Mouse (Mus musculus): ENCODE measurements around the gene Jam2. TPM values are rescaled to one million over a fixed set of nuclear protein-coding genes. Genes with fewer than 3 reads are reported as not detected.

Jam2 gene
- polyA plus RNA-seq, 1 experiment from 2014 or later: 8.1 TPM

- H3K36me3 ChIP-seq (ENCODE audit: control insufficient read depth, insufficient read depth, low read length): no peaks in the 10 kb centered on the region
- H3K9me3 ChIP-seq (replicated peaks; ENCODE audit: control insufficient read depth, low read length): no peaks in the 10 kb centered on the region
- no peak overlapping the region for H3K27ac ChIP-seq (ENCODE audit: low read depth, low read length)
- WGBS (ENCODE audit: insufficient replicate concordance): 75% methylated on average over 8 of the region's 8 CpGs
- no peaks in the 10 kb centered on the region for H3K27me3 ChIP-seq (ENCODE audit: control insufficient read depth, insufficient read depth, low read length)
- no peak for ATAC-seq (replicated peaks; ENCODE audit: insufficient number of reproducible peaks, low FRiP score, low TSS enrichment)
- H3K4me3 ChIP-seq (ENCODE audit: low read depth, low read length): no peak overlapping the region
- no peak overlapping the region for H3K9ac ChIP-seq (ENCODE audit: low read depth, low read length)
- no peaks in the 10 kb centered on the region for H3K4me1 ChIP-seq (ENCODE audit: control insufficient read depth, insufficient read depth, low read length)
- no peak overlapping the region for H3K4me2 ChIP-seq
Observed at GRCm38 (mm10) chr16:84814511-84814910, 40.6 kb downstream of the Jam2 start.

DNA sequence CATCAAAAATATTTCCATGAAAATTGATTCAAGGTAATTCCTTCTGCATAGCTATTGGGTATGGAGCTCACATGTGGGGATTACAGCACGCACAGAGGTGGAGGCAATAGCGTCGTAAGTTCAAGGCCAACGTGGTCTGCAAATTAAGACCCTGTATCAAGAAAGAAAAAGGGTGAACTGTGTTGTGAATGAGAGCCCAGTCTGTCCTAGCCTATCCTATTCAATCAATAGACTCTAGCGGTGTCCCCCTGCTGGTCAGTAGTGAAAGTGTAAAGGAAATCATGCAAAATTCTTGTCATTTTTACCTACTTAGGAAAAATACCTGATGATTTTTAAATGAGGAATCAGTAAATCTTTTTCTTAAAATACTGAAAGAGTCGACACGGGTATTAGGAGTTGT, 43.5 kb downstream of the Jam2 start:
- no peak overlapping the region for H3K4me3 ChIP-seq (ENCODE audit: low read depth, low read length)
- no peaks in the 10 kb centered on the region for H3K4me1 ChIP-seq (ENCODE audit: control insufficient read depth, insufficient read depth, low read length)
- no peak overlapping the region for H3K27ac ChIP-seq (ENCODE audit: low read depth, low read length)
- 34% methylated on average over 7 of the region's 7 CpGs for WGBS (ENCODE audit: insufficient replicate concordance)
- H3K9ac ChIP-seq (ENCODE audit: low read depth, low read length): no peak overlapping the region
- no peaks in the 10 kb centered on the region for H3K9me3 ChIP-seq (replicated peaks; ENCODE audit: control insufficient read depth, low read length)
- H3K36me3 ChIP-seq (ENCODE audit: control insufficient read depth, insufficient read depth, low read length): no peaks in the 10 kb centered on the region
- ATAC-seq (replicated peaks; ENCODE audit: insufficient number of reproducible peaks, low FRiP score, low TSS enrichment): no peak
- H3K27me3 ChIP-seq (ENCODE audit: control insufficient read depth, insufficient read depth, low read length): no peaks in the 10 kb centered on the region
- no peak overlapping the region for H3K4me2 ChIP-seq

GRCm38 (mm10) chr16:84825009-84825408, 51.1 kb downstream of the Jam2 start:
- Histone ChIP-seq H3K4me1 (ENCODE audit: control insufficient read depth, insufficient read depth, low read length) (no peaks in the 10 kb centered on the region), H3K9ac (ENCODE audit: low read depth, low read length) (no peak overlapping the region), H3K36me3 (ENCODE audit: control insufficient read depth, insufficient read depth, low read length) (peaks cover 34% of the 10 kb centered on the region), H3K4me2 (no peak overlapping the region), H3K4me3 (ENCODE audit: low read depth, low read length) (no peak overlapping the region), H3K9me3 (replicated peaks; ENCODE audit: control insufficient read depth, low read length) (no peaks in the 10 kb centered on the region), H3K27ac (ENCODE audit: low read depth, low read length) (no peak overlapping the region), H3K27me3 (ENCODE audit: control insufficient read depth, insufficient read depth, low read length) (no peaks in the 10 kb centered on the region)
- 85% methylated on average over 6 of the region's 6 CpGs for WGBS (ENCODE audit: insufficient replicate concordance)
- no peak for ATAC-seq (replicated peaks; ENCODE audit: insufficient number of reproducible peaks, low FRiP score, low TSS enrichment)

DNA sequence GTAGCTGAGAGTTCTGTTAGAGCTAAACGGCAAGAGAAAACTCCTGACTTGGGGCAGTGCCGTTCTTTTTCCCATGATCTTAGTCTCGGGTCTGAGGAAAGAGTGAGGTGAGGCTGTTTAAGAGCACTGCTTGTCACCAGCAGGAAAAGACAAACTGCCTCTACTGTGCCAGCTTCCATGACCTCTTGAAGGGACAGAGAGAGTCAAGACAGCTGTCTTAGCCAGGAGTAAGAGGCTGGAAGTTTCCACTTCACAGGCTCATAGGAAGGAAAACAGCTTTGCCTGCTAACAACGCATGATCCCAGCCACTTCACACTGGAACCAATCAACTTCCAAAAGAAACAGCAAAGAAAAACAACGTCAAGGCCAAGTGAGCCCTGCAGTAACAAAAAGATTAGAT, 57.8 kb downstream of the Jam2 start:
- Histone ChIP-seq H3K9ac (ENCODE audit: low read depth, low read length) (no peak overlapping the region), H3K27me3 (ENCODE audit: control insufficient read depth, insufficient read depth, low read length) (no peaks in the 10 kb centered on the region), H3K36me3 (ENCODE audit: control insufficient read depth, insufficient read depth, low read length) (peaks cover 20% of the 10 kb centered on the region), H3K4me3 (ENCODE audit: low read depth, low read length) (no peak overlapping the region), H3K4me2 (no peak overlapping the region), H3K9me3 (replicated peaks; ENCODE audit: control insufficient read depth, low read length) (no peaks in the 10 kb centered on the region), H3K4me1 (ENCODE audit: control insufficient read depth, insufficient read depth, low read length) (peaks cover 11% of the 10 kb centered on the region; the same call in 1 of the 2 replicates), H3K27ac (ENCODE audit: low read depth, low read length) (no peak overlapping the region)
- ATAC-seq (replicated peaks; ENCODE audit: insufficient number of reproducible peaks, low FRiP score, low TSS enrichment): no peak
- 86% methylated on average over 5 of the region's 5 CpGs for WGBS (ENCODE audit: insufficient replicate concordance)

GRCm38 (mm10) chr16:84832736-84833135, 58.8 kb downstream of the Jam2 start:
- Histone ChIP-seq H3K27ac (ENCODE audit: low read depth, low read length) (no peak overlapping the region), H3K9ac (ENCODE audit: low read depth, low read length) (no peak overlapping the region), H3K36me3 (ENCODE audit: control insufficient read depth, insufficient read depth, low read length) (peaks cover 17% of the 10 kb centered on the region), H3K27me3 (ENCODE audit: control insufficient read depth, insufficient read depth, low read length) (no peaks in the 10 kb centered on the region), H3K4me2 (no peak overlapping the region), H3K9me3 (replicated peaks; ENCODE audit: control insufficient read depth, low read length) (no peaks in the 10 kb centered on the region), H3K4me3 (ENCODE audit: low read depth, low read length) (no peak overlapping the region), H3K4me1 (ENCODE audit: control insufficient read depth, insufficient read depth, low read length) (peaks cover 15% of the 10 kb centered on the region; the same call in 1 of the 2 replicates)
- no peak for ATAC-seq (replicated peaks; ENCODE audit: insufficient number of reproducible peaks, low FRiP score, low TSS enrichment)
- 94% methylated on average over 5 of the region's 5 CpGs for WGBS (ENCODE audit: insufficient replicate concordance)

DNA sequence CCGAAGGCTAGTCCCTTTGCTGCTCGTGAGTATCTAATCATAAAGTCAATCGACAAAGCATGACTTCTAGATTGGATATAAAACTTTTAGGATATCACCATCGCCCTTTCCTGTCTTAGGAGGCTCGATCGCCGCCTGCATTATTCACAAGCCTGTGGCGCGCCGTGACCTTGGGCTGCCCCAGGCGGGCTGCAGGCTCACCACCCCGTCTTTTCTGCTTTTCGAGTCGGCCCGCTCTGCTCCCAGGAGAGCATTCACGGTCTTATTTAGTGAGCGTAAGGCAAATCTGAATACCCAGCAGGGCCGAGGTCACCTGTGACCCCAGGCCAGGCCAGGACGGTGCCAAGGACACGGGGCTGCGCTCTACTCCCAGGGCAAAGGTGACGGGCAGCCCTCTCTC, 60.4 kb downstream of the Jam2 start:
- Histone ChIP-seq H3K4me1 (ENCODE audit: control insufficient read depth, insufficient read depth, low read length) (peaks cover 15% of the 10 kb centered on the region; the same call in 1 of the 2 replicates), H3K4me3 (ENCODE audit: low read depth, low read length) (peak overlapping the region; percentile 97), H3K36me3 (ENCODE audit: control insufficient read depth, insufficient read depth, low read length) (peaks cover 10% of the 10 kb centered on the region; the same call in 1 of the 2 replicates), H3K27me3 (ENCODE audit: control insufficient read depth, insufficient read depth, low read length) (no peaks in the 10 kb centered on the region), H3K9me3 (replicated peaks; ENCODE audit: control insufficient read depth, low read length) (no peaks in the 10 kb centered on the region), H3K27ac (ENCODE audit: low read depth, low read length) (peak overlapping the region; percentile 99), H3K9ac (ENCODE audit: low read depth, low read length) (peak overlapping the region; percentile 99), H3K4me2 (peak overlapping the region; percentile 81)
- ATAC-seq (replicated peaks; ENCODE audit: insufficient number of reproducible peaks, low FRiP score, low TSS enrichment): no peak; the same call in 1 of the 2 replicates
- under 1% methylated on average over 22 of the region's 22 CpGs for WGBS (ENCODE audit: insufficient replicate concordance)

DNA sequence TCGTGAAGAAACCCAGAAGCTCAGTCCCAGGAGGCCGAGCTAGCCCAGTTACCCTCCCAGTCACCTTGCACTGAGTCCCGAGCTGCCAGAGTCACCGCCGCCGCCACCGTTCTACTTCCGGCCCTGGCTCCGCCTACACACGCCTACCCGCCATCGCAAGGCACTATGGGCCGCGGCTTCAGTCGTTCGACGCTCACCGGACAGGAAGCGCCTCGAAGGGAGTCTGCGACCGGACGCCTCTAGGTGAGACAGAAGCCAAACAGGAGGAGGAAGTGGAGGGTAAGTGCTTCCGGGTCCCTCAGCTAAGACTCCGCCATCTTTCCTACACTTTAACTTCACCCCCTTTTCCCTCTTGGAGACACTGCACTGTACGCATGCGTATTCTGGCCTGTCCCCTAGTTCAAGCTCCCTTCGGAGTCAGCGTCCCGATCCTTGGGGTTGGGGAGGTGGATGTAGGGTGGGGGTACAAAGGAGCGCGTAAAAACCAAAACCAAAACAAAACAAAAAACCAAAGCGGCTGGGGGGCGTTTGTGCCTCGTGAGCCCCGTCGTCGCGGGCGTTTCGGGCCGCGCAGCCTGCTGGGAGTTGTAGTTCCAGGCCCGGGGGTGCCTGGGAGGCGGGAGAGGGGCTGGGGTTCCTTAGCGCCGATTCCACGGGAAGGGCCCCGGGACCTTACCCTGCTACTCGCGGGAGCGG, 61.0 kb downstream of the Jam2 start, which contains the start of gene Gabpa:
TSS of gene Gabpa (plus strand) at position 181 of the 696 bp plus-strand sequence.
- WGBS (ENCODE audit: insufficient replicate concordance): under 1% methylated on average over 48 of the region's 52 CpGs
- Histone ChIP-seq H3K4me2 (peak within 1 kb of the TSS; percentile 81), H3K36me3 (ENCODE audit: control insufficient read depth, insufficient read depth, low read length) (peaks cover 8% of the 10 kb centered on the region), H3K27me3 (ENCODE audit: control insufficient read depth, insufficient read depth, low read length) (no peaks in the 10 kb centered on the region), H3K9me3 (replicated peaks; ENCODE audit: control insufficient read depth, low read length) (no peaks in the 10 kb centered on the region), H3K4me3 (ENCODE audit: low read depth, low read length) (peak within 1 kb of the TSS; percentile 97), H3K4me1 (ENCODE audit: control insufficient read depth, insufficient read depth, low read length) (peaks cover 15% of the 10 kb centered on the region; the same call in 1 of the 2 replicates), H3K27ac (ENCODE audit: low read depth, low read length) (peak within 1 kb of the TSS; percentile 99), H3K9ac (ENCODE audit: low read depth, low read length) (peak within 1 kb of the TSS; percentile 99)
- ATAC-seq (replicated peaks; ENCODE audit: insufficient number of reproducible peaks, low FRiP score, low TSS enrichment): peak; percentile 91

DNA sequence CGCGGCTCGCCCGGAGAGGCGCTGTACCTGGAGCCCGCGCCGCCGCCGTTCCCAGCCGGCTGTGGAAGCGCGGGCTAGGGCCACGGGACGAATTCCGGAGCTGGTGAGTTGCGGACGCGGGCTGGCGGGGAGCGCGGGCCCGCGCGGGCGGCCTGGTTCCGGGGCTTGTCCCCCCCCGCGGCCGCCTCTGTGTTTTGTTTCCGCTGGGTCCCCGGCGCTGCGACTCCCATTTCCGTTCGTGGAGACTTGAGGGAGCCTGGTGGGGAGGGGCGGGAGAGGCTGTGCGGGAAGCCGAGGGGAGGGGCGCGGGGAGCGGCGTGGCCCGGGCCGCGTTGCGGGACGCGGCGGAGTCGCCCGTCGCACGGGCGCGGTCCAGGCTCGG, 61.5 kb downstream of the Jam2 start, which contains the start of gene Atp5j:
TSS of gene Atp5j (minus strand) at position 185 of the 382 bp plus-strand sequence.
- Histone ChIP-seq H3K4me3 (ENCODE audit: low read depth, low read length) (peak within 1 kb of the TSS; percentile 97), H3K27ac (ENCODE audit: low read depth, low read length) (peak within 1 kb of the TSS; percentile 99), H3K9ac (ENCODE audit: low read depth, low read length) (peak within 1 kb of the TSS; percentile 99), H3K9me3 (replicated peaks; ENCODE audit: control insufficient read depth, low read length) (no peaks in the 10 kb centered on the region), H3K36me3 (ENCODE audit: control insufficient read depth, insufficient read depth, low read length) (peaks cover 8% of the 10 kb centered on the region), H3K4me2 (peak within 1 kb of the TSS; percentile 81), H3K27me3 (ENCODE audit: control insufficient read depth, insufficient read depth, low read length) (no peaks in the 10 kb centered on the region), H3K4me1 (ENCODE audit: control insufficient read depth, insufficient read depth, low read length) (peaks cover 15% of the 10 kb centered on the region; the same call in 1 of the 2 replicates)
- ATAC-seq (replicated peaks; ENCODE audit: insufficient number of reproducible peaks, low FRiP score, low TSS enrichment): peak; percentile 57
- under 1% methylated on average over 44 of the region's 57 CpGs for WGBS (ENCODE audit: insufficient replicate concordance)

All from heart, embryonic 11.5 days (tissue).